9 mouse cellular contexts compared by ENCODE assay signal in the genomic region with DNA sequence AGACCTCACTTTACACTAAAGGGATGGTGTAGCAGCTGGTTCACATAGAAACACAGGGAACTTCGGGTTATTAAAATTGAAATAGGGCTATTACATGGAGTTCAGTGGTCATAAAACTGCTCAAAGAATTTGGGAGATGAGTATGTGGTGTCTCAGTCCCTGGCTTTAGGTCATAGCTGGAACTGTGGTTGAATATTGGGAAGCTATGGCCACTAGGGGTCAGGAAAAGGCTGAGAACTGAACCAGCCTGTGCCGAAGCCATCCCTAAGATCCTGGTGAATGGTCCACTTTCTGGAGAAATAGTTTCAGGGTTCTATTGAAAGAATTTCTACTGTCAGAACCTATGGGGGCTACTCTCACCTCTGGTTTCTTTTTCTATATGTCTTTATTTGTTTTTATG.
DNase-seq lines count a peak whose midpoint lies in the region; ATAC-seq and TF ChIP-seq lines count a peak whose summit lies in the region.
"Had no signal": no experiment of that assay in that cellular context is flagged by ENCODE, and none has a peak within 500 bp of the region (broad histone marks: within the 10 kb centered on the region; RNA-seq: fewer than 3 reads in every experiment).

No protein-coding gene starts in this region.

- TF ChIP-seq CTCF in liver, postnatal 0 days (IDR thresholded peaks at IDR 0.05; ENCODE audit: low read depth): peak; percentile 70
- peak; percentile 88 for TF ChIP-seq CTCF in midbrain, postnatal 0 days (IDR thresholded peaks at IDR 0.05)

- H3K27ac ChIP-seq in liver, postnatal 0 days (ENCODE audit: low read depth): no peak overlapping the region
- no peak overlapping the region for H3K27ac ChIP-seq in midbrain, postnatal 0 days (ENCODE audit: low read depth, low read length)
- H3K27ac ChIP-seq: liver, embryonic 13.5 days had no signal

- DNase-seq in liver, postnatal 0 days: peak; percentile 27
- DNase-seq in liver: no peak
- peak; percentile 47 for DNase-seq in ZHBTc4 (ENCODE audit: low read depth, low spot score)
- DNase-seq in embryo, embryonic 10.5 days (ENCODE audit: low spot score): peak; percentile 83
- peak; percentile 64 to 67 for DNase-seq in heart, postnatal 36 days
- DNase-seq in left cerebral cortex, adult 18-20 months (ENCODE audit: low spot score in 2 of 2): peak; percentile 54 to 59
- peak; percentile 81 for DNase-seq in midbrain, postnatal 0 days (ENCODE audit: low spot score)
- no peak for DNase-seq in spleen, postnatal 36 days (ENCODE audit: low spot score in 2 of 2)
- DNase-seq: liver, embryonic 13.5 days had no signal

- no peaks in the 10 kb centered on the region for H3K36me3 ChIP-seq in liver, postnatal 0 days (replicated peaks; ENCODE audit: insufficient read depth, low read length)
- H3K36me3 ChIP-seq in midbrain, postnatal 0 days (ENCODE audit: insufficient read depth, low read length): no peaks in the 10 kb centered on the region
- H3K36me3 ChIP-seq: liver, embryonic 13.5 days had no signal

- ATAC-seq in liver, postnatal 0 days: no peak
- 0 out of 2 replicates have a peak, but pooled peaks have one; percentile 64 for ATAC-seq in midbrain, postnatal 0 days (ENCODE audit: low FRiP score)

- H3K4me1 ChIP-seq in liver, postnatal 0 days (ENCODE audit: insufficient read depth): no peaks in the 10 kb centered on the region
- no peaks in the 10 kb centered on the region for H3K4me1 ChIP-seq in midbrain, postnatal 0 days (ENCODE audit: insufficient read depth, low read length)

- WGBS in liver, postnatal 0 days (ENCODE audit: insufficient replicate concordance): 14% methylated on average over 2 of the region's 2 CpGs
- 7% methylated on average over 2 of the region's 2 CpGs for WGBS in midbrain, postnatal 0 days

- no peak for TF ChIP-seq EP300 in liver, postnatal 0 days (IDR thresholded peaks at IDR 0.05; ENCODE audit: low read depth)

- H3K27me3 ChIP-seq in liver, postnatal 0 days (ENCODE audit: insufficient read depth, low read length): no peaks in the 10 kb centered on the region
- H3K27me3 ChIP-seq in midbrain, postnatal 0 days (ENCODE audit: insufficient read depth, low read length): no peaks in the 10 kb centered on the region
- H3K27me3 ChIP-seq: liver, embryonic 13.5 days had no signal

- H3K9me3 ChIP-seq in liver, postnatal 0 days (ENCODE audit: low read length): no peaks in the 10 kb centered on the region
- H3K9me3 ChIP-seq in midbrain, postnatal 0 days (ENCODE audit: low read length): no peaks in the 10 kb centered on the region
- H3K9me3 ChIP-seq: liver, embryonic 13.5 days had no signal

- no peak overlapping the region for H3K4me3 ChIP-seq in liver, postnatal 0 days (ENCODE audit: low read depth, low read length)
- H3K4me3 ChIP-seq in midbrain, postnatal 0 days (ENCODE audit: low read depth, low read length): no peak overlapping the region
- H3K4me3 ChIP-seq: liver, embryonic 13.5 days had no signal

- intact Hi-C loops in heart, postnatal 36 days (cut with DNase I): loop anchor here (1.0 to 5.0 kb wide), 5 partner anchors 27 to 594 kb away; no protein-coding TSS in a partner anchor

- no peak overlapping the region for H3K4me2 ChIP-seq in liver, postnatal 0 days (ENCODE audit: low read depth, low read length)
- no peak overlapping the region for H3K4me2 ChIP-seq in midbrain, postnatal 0 days (ENCODE audit: low read depth, low read length, poor library complexity, severe bottlenecking)
- H3K4me2 ChIP-seq: liver, embryonic 13.5 days had no signal

- H3K9ac ChIP-seq in liver, postnatal 0 days (replicated peaks): no peak overlapping the region
- no peak overlapping the region for H3K9ac ChIP-seq in midbrain, postnatal 0 days (replicated peaks; ENCODE audit: low read length, poor library complexity, severe bottlenecking)
- H3K9ac ChIP-seq: liver, embryonic 13.5 days had no signal

Comparison
In these comparisons a context has a peak if more than half of its experiments do, and no peak if none do; other contexts are left out.
1. DNase-seq: peak in liver, postnatal 0 days (single experiment), ZHBTc4 (single experiment), embryo, embryonic 10.5 days (single experiment), heart, postnatal 36 days (2 of 2), left cerebral cortex, adult 18-20 months (2 of 2) and midbrain, postnatal 0 days (single experiment); none in liver (single experiment) and spleen, postnatal 36 days (0 of 2).